Mouse (Mus musculus): ENCODE results near the gene Stox1.
A peak's percentile ranks its signal among the peaks of the same experiment; 100 is the strongest.

Gene Stox1

GRCm38 (mm10) chr10:62664963-62665590 is 60.9 kb downstream of the Stox1 start:
- no peak for DNase-seq (ENCODE audit: low spot score)

- no peak for DNase-seq (ENCODE audit: low spot score)
Observed at GRCm38 (mm10) chr10:62664171-62664570, 61.8 kb downstream of the Stox1 start.

GRCm38 (mm10) chr10:62656711-62657110 is 69.2 kb downstream of the Stox1 start:
- DNase-seq (ENCODE audit: low spot score): no peak

DNA sequence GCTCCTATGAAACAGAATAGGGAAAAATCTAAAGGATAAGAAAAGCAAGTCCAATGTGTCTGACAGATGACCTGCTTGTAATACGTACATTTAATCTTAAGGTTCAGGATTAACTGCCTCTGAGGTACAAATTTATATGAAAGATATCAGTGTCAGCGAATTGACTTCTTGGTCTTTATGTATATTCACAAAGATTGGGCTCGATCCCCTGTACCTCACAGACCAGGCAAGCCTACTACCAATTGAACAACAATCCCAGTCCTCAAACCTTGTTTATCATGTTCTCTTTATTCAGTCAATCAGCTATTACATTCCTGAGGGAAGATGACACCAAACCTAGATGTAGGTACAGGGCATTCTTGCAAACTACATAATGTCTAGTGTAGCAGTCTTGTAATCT is 74.0 kb downstream of the Stox1 start:
- DNase-seq (ENCODE audit: low spot score): no peak

GRCm38 (mm10) chr10:62650881-62651810 is 74.8 kb downstream of the Stox1 start, which contains the start of gene Ddx50:
Ddx50 (minus strand) TSS chr10:62651218.
- peak; percentile 99 for DNase-seq (ENCODE audit: low spot score)

- DNase-seq (ENCODE audit: low spot score): no peak
Observed at GRCm38 (mm10) chr10:62650358-62650782, 75.6 kb downstream of the Stox1 start.

Measured in ovary, adult 18-20 months (tissue).